Mouse (Mus musculus): Measurements from ENCODE around the gene Dnmt3c.

The Dnmt3c gene

GRCm38 (mm10) chr2:153723098-153723497, 26.6 kb downstream of the Dnmt3c start:
- DNase-seq (ENCODE audit: low spot score), result no peak

- DNase-seq (ENCODE audit: low spot score), result no peak
Observed at GRCm38 (mm10) chr2:153724424-153724823, 28.0 kb downstream of the Dnmt3c start.

DNA sequence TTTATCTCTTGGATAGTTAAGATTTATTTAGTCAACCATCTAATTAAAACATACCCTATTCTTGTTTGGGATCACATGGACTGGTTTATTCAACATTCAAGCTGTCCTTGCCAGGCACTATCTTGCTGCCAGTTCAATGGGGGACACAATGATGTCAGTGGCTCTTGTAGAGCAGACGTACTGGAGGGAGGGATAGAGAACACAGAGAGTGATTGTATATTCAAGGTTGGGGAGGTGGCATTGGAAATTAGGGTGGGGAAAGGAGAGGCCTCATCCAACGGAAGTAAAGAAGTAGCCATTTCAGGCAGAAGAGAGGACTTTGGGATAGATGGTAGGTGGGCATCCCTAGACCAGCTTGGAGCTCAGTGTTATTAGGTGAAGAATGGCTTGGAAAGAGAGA, 28.4 kb downstream of the Dnmt3c start:
- DNase-seq (ENCODE audit: low spot score), result no peak

DNA sequence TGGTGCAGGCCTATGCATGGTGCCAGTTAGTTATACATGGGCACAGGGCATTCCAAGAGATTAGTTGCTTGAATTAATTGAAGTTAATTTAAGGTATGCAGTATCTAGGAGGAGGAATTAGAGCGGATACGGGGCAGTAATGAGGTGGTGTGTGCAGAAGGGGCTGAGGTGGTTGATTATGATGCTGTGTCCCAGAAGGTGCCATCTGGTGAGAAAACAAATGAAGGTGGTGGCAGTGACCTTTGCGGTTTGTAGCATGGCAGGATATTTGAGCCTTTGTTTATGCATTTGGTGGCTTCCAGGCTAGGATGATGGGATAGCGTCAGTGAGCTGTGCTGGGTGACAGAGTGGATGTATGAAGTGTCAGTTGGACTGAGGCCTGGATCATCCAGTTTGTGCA, 28.8 kb downstream of the Dnmt3c start:
- DNase-seq (ENCODE audit: low spot score), result no peak

GRCm38 (mm10) chr2:153734033-153734432, 37.6 kb downstream of the Dnmt3c start:
- DNase-seq (ENCODE audit: low spot score), result no peak

DNA sequence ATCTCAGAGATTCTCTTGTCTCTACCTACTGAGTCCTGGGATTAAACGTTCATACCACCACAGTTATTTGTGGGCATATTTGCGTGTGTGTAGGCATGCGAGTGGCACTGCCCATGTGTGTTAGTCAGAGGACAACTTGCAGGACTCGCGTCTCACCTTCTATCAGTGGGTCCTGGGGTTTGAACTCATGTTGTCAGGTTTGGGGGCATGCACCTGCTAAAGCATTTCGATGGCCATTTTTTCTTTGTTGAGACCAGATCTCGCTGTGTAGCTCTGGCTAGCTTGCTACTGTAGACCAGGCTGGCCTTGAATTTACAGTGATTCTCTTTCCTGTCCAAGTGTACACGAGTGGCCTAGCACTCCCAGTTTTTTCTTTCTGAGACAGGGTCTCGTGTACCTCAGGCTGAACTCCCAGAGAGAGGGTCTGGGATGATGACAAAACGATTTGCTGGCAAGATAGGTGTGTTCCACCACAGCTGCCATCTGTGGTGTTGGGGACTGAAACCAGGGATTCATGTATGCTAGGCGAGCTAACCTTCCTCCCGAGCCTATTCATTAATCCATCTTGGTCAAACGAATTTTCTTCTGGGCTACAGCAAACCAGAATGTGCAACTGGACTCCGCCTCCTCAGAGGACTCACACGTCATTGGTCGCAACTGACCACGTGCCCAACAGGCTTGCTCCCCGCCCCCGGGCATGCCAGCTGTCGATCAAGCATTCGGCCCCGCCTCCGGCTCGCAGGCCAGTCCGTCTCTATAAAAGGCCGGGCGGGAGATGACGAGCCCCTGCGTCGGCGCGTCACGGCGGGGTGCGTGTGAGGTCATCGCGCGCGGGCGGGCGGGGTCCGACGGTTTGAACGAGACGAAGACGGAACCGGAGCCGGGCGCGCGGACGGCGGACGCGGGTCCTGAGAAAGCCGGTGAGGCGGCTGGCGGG, 44.3 kb downstream of the Dnmt3c start, which contains the start of gene Mapre1:
Gene Mapre1 (plus strand): TSS at position 775 of the 937 bp plus-strand sequence.
- peak; percentile 99 for DNase-seq (ENCODE audit: low spot score)

GRCm38 (mm10) chr2:153741437-153742065, 45.1 kb downstream of the Dnmt3c start:
- DNase-seq (ENCODE audit: low spot score), result peak; percentile 35

DNA sequence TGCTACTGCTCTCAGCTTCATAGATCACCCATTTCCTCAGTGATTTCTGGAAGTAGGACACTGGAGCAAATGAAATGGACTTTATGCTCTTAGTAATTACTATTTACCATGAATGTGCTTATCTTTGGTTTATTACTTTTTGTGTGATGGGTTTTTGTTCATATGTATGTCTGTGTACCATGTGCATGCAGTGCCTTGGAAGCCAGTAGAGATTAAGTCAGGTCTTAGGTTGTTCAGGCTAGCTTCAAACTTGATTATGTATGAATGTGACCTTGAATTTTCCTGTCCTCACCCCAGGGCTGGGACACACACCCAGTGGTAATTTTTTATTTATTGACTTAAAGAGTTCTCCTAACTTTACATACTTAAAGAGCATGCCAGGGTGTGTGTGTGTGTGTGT, 51.5 kb downstream of the Dnmt3c start:
- no peak for DNase-seq (ENCODE audit: low spot score)

DNA sequence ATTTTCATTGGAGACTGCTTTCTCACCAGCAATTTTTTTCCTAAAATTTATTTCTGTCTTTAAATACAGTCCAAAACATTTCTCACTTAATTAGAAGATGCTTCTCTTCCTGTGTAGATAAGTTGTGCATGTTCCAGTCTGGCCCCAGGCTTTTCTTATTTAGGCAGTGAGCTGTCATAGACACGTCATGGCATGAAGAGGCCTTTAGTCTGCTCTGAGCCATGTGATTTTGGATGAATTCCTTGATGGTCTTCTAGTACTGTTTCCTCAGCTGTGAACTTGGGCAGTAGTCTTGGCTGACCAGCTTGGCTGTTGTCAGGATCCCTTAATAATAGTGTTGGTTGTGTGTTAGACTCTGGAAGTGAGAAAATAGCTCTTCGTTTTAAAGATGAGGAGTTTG, 53.9 kb downstream of the Dnmt3c start:
- no peak for DNase-seq (ENCODE audit: low spot score)

GRCm38 (mm10) chr2:153762121-153762520, 65.7 kb downstream of the Dnmt3c start:
- no peak for DNase-seq (ENCODE audit: low spot score)

- no peak for DNase-seq (ENCODE audit: low spot score)
Observed at GRCm38 (mm10) chr2:153767484-153767883, 71.0 kb downstream of the Dnmt3c start.

- DNase-seq (ENCODE audit: low spot score), result no peak
Observed at GRCm38 (mm10) chr2:153768881-153769280, 72.4 kb downstream of the Dnmt3c start.

DNA sequence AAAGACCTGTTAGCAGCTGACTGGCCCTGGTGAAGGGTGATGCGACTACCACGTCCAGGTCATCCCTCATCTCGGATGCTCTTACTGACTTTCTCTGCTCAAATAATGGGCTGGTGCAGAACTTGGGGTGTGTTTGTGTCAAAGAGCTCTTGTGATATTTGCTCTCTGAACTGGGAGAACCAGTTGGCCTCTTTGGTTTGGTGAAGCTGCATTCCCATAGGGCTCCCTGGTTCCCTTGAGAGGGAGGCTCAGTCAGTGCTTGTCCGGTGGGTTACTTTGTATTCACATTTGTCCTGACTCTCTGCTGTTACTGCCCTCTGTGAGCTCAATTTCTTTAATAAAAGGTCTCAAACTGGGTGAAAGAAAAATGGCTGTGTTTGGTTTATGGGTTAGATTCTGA, 76.5 kb downstream of the Dnmt3c start:
- no peak for DNase-seq (ENCODE audit: low spot score)

GRCm38 (mm10) chr2:153775472-153775871, 79.0 kb downstream of the Dnmt3c start:
- DNase-seq (ENCODE audit: low spot score), result no peak

GRCm38 (mm10) chr2:153778638-153779362, 82.3 kb downstream of the Dnmt3c start:
- DNase-seq (ENCODE audit: low spot score), result peak; percentile 70
